Mouse (Mus musculus) heart, embryonic 13.5 days (tissue): ENCODE results near the gene Dgki. TPM values are rescaled to one million over a fixed set of nuclear protein-coding genes. Genes with fewer than 3 reads are reported as not detected.
A peak's percentile ranks its signal among the peaks of the same experiment; 100 is the strongest.

Experiments
- ATAC-seq: fragments of 200-750 bp; cut with Nextera tagmentation; 2 replicates; pipeline ENCODE4 v1.8.0; 2017; ENCODE audit warnings: moderate TSS enrichment; ENCODE audit not compliant: insufficient number of reproducible peaks, low FRiP score, low TSS enrichment; ENCODE audit errors: extremely low read depth
- H3K27ac ChIP-seq: fragments of 300-500 bp; sonication (generic); replicated peaks from 2 replicates; pipeline ENCODE4 v1.5.1; 2015; ENCODE audit warnings: moderate library complexity, mild to moderate bottlenecking, inconsistent platforms
- H3K27me3 ChIP-seq: fragments of 300-500 bp; sonication (generic); replicated peaks from 2 replicates; pipeline ENCODE4 v1.6.1; 2015; ENCODE audit warnings: mild to moderate bottlenecking, inconsistent platforms
- H3K36me3 ChIP-seq: fragments of 300-500 bp; sonication (generic); 2 replicates; pipeline ENCODE4 v1.6.1; 2015; ENCODE audit warnings: mild to moderate bottlenecking, inconsistent platforms
- H3K4me1 ChIP-seq: fragments of 300-500 bp; sonication (generic); 2 replicates; pipeline ENCODE4 v1.6.1; 2015; ENCODE audit warnings: inconsistent platforms
- H3K4me2 ChIP-seq: fragments of 300-500 bp; sonication (generic); 2 replicates; pipeline ENCODE4 v1.6.1; 2015; ENCODE audit warnings: inconsistent platforms, mild to moderate bottlenecking, moderate library complexity
- H3K4me3 ChIP-seq: fragments of 300-500 bp; sonication (generic); 2 replicates; pipeline ENCODE4 v1.5.1; 2015; ENCODE audit warnings: moderate library complexity, mild to moderate bottlenecking, inconsistent platforms
- H3K9ac ChIP-seq: fragments of 300-500 bp; sonication (generic); 2 replicates; pipeline ENCODE4 v1.6.1; 2015; ENCODE audit warnings: inconsistent platforms, mild to moderate bottlenecking, moderate library complexity
- H3K9me3 ChIP-seq: fragments of 300-500 bp; sonication (generic); 2 replicates; pipeline ENCODE4 v1.6.1; 2016; ENCODE audit warnings: inconsistent platforms
- WGBS: fragments of 180-500 bp; shearing (Covaris S2); methylation state at CpG from one replicate; pipeline ENCODE4 v1.1.7; 2015; ENCODE audit warnings: mixed read lengths; 5-methylcytosine and 5-hydroxymethylcytosine counted together
- polyA plus RNA-seq: library from polyadenylated mRNA; unstranded; fragments of >200 nt; fragmentation: Nextera tagmentation; extraction: Ambion mirVana; gene quantifications from 2 replicates; pipeline ENCODE4 v1.2.1, GENCODE M21; 2015

The Dgki gene
- polyA plus RNA-seq, 1 experiment from 2014 or later: 0.63 TPM

DNA sequence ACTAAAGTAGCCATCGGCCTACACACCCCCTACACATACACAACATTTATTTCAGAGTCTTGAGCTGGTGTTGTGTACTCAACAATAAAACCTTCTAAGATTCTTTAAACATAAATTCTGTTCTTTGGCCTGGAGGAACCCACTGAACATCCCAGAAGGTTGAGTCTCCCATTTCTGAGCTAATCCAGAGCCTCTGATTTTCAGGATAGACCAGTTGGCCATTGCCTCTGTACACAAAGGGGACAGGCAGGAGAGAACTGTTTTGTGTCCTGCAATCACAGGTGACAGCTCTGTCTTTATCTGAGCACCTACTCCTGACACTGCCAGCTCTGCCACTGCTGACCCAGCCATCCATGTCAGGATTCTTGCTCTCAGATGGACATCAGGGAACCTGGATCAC is 8.8 kb downstream of the Dgki start:
- 91% methylated on average over 1 of the region's 1 CpGs for WGBS
- H3K27me3 ChIP-seq: peaks cover 3% of the 10 kb centered on the region; the same call in 1 of the 2 replicates
- no peaks in the 10 kb centered on the region for H3K9me3 ChIP-seq
- H3K4me3 ChIP-seq: no peak overlapping the region
- H3K36me3 ChIP-seq: no peaks in the 10 kb centered on the region
- no peak overlapping the region for H3K4me2 ChIP-seq
- peaks cover 13% of the 10 kb centered on the region for H3K4me1 ChIP-seq
- no peak for ATAC-seq
- no peak overlapping the region for H3K9ac ChIP-seq
- H3K27ac ChIP-seq: no peak overlapping the region

GRCm38 (mm10) chr6:37290691-37291090 is 9.3 kb downstream of the Dgki start:
- Histone ChIP-seq H3K27me3 (no peaks in the 10 kb centered on the region), H3K9ac (no peak overlapping the region), H3K4me1 (peaks cover 13% of the 10 kb centered on the region), H3K4me3 (no peak overlapping the region), H3K4me2 (no peak overlapping the region), H3K36me3 (no peaks in the 10 kb centered on the region), H3K9me3 (no peaks in the 10 kb centered on the region), H3K27ac (no peak overlapping the region)
- WGBS: 91% methylated on average over 3 of the region's 3 CpGs
- ATAC-seq: no peak

DNA sequence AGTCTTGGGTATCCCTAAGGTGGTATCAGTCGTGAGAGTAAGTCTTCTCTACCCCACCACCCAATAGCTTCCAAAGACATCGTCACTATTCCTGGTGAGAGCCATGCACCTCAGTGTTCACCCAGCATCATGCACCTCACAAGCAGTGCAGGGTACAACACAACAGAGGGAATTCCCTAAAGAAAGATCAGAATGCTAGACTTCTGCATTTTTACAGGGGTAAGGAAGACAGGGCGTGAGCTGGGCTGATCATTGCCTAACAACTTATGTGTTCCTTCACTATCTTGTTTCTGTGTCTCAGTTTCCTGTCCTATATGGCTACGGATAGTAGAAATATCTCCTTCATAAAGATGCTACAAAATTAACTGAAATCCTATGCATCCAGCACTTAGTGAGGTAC is 13.8 kb downstream of the Dgki start:
- H3K36me3 ChIP-seq: no peaks in the 10 kb centered on the region
- no peaks in the 10 kb centered on the region for H3K27me3 ChIP-seq
- no peaks in the 10 kb centered on the region for H3K9me3 ChIP-seq
- no peak overlapping the region for H3K4me2 ChIP-seq
- no peak for ATAC-seq
- peaks cover 38% of the 10 kb centered on the region for H3K4me1 ChIP-seq
- WGBS: 80% methylated on average over 4 of the region's 4 CpGs
- H3K27ac ChIP-seq: no peak overlapping the region
- no peak overlapping the region for H3K4me3 ChIP-seq
- H3K9ac ChIP-seq: no peak overlapping the region

DNA sequence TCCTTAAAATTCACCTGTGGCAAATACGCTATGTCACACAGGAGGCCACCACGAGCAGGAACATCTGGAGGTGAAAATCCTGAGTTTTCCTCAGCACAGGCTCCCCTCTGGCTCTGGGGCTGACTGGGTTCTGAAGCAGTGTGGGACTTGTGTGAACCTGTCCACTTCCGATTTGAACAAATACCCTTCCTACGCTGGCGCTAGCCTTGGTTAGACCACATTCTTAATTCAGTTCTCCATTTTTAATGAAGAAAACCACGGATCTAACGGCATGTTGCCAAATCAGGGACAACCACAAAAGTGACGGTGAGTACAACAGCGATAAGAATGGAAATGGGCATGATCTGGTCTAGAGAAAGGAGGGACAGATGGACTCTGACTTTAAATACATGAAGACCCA is 15.1 kb downstream of the Dgki start:
- no peaks in the 10 kb centered on the region for H3K9me3 ChIP-seq
- no peak for ATAC-seq

DNA sequence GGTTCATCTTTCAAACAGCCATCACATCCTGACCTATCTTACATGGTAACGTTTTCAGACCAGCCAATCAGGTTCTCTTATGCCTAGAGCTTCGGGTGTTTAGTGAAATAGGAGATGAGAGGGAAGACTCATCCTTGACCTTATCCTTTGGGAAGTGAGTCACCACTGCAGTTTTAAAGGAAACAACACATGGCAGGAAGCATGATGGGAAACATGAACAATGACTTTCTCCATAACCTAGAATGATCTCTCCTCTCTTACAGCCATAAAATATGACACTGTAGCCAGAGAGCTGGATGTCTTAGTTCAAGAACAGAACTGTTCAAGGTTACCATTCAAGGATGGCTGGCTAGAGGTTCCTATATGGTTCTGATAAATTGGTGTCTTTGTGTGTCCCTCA is 16.6 kb downstream of the Dgki start:
- Histone ChIP-seq H3K4me3 (no peak overlapping the region), H3K4me2 (no peak overlapping the region), H3K9me3 (no peaks in the 10 kb centered on the region), H3K27ac (peak overlapping the region; percentile 28; the same call in 1 of the 2 replicates), H3K36me3 (no peaks in the 10 kb centered on the region), H3K9ac (no peak overlapping the region), H3K27me3 (no peaks in the 10 kb centered on the region), H3K4me1 (peaks cover 36% of the 10 kb centered on the region)
- no peak for ATAC-seq
- WGBS: 32% methylated on average over 2 of the region's 2 CpGs

More for the DNA sequence above, 15.1 kb downstream of the Dgki start:
- no peak overlapping the region for H3K27ac ChIP-seq
- H3K4me2 ChIP-seq: no peak overlapping the region
- no peaks in the 10 kb centered on the region for H3K27me3 ChIP-seq
- no peaks in the 10 kb centered on the region for H3K36me3 ChIP-seq
- 88% methylated on average over 9 of the region's 9 CpGs for WGBS
- peaks cover 38% of the 10 kb centered on the region for H3K4me1 ChIP-seq
- no peak overlapping the region for H3K4me3 ChIP-seq
- no peak overlapping the region for H3K9ac ChIP-seq

GRCm38 (mm10) chr6:37282659-37283058 is 17.3 kb downstream of the Dgki start:
- ATAC-seq: no peak
- Histone ChIP-seq H3K9ac (no peak overlapping the region), H3K36me3 (no peaks in the 10 kb centered on the region), H3K27me3 (no peaks in the 10 kb centered on the region), H3K9me3 (no peaks in the 10 kb centered on the region), H3K27ac (peak overlapping the region; percentile 57), H3K4me1 (peaks cover 36% of the 10 kb centered on the region), H3K4me2 (no peak overlapping the region), H3K4me3 (no peak overlapping the region)
- 0% methylated on average over 1 of the region's 1 CpGs for WGBS

DNA sequence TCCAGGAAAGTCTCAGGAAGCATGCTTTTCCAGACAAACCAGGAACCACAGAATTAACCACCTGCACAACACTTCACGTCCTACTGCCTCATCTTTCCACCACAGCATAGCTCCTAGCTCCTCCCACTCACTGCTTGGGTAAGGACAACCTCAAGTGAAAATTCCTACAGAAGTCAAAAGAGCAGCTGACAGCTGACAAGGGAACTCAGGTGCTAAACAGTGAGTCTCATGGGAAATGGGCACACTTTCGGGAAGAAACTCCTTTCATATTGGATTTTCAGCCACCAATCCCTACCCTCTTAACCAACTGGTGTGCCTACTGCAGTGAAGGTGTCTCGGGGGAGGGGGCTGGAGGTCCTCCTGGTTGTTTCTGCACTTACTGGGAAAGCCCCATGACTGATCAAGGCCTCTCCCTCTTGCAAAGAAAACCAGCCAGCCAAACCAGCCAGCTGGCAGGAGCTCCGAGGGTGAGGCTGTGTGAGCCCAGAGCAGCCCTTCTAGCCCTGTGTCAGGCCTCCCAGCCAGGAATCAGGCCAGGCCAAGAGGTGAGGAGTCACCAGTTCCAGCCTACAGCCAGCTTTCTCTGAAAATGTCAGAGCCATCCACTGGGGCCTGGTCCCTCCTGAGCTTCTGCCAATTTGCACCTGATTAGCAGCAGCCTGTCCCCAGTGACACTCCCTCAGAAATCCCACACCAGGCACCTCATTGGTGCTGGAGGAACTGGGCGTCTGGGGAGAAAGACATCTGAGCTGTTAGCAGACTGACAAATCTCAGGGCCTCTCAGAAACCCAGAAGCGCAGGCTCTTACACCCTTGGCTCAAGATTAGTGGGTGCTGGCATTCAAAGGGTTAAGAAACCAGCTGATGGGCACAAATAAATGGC is 22.9 kb downstream of the Dgki start:
- Histone ChIP-seq H3K4me2 (no peak overlapping the region), H3K27ac (peak overlapping the region; percentile 65), H3K9me3 (no peaks in the 10 kb centered on the region), H3K36me3 (no peaks in the 10 kb centered on the region), H3K4me3 (no peak overlapping the region), H3K9ac (peak overlapping the region; percentile 19; the same call in 1 of the 2 replicates), H3K4me1 (peaks cover 36% of the 10 kb centered on the region), H3K27me3 (no peaks in the 10 kb centered on the region)
- 39% methylated on average over 6 of the region's 6 CpGs for WGBS
- ATAC-seq: no peak

- H3K27me3 ChIP-seq: no peaks in the 10 kb centered on the region
- H3K27ac ChIP-seq: no peak overlapping the region
- no peak overlapping the region for H3K4me3 ChIP-seq
- H3K9ac ChIP-seq: no peak overlapping the region
- H3K9me3 ChIP-seq: no peaks in the 10 kb centered on the region
- WGBS: 39% methylated on average over 5 of the region's 5 CpGs
- no peak for ATAC-seq
- H3K36me3 ChIP-seq: no peaks in the 10 kb centered on the region
- no peak overlapping the region for H3K4me2 ChIP-seq
- peaks cover 27% of the 10 kb centered on the region for H3K4me1 ChIP-seq
Observed at GRCm38 (mm10) chr6:37276181-37276580, 23.8 kb downstream of the Dgki start.

DNA sequence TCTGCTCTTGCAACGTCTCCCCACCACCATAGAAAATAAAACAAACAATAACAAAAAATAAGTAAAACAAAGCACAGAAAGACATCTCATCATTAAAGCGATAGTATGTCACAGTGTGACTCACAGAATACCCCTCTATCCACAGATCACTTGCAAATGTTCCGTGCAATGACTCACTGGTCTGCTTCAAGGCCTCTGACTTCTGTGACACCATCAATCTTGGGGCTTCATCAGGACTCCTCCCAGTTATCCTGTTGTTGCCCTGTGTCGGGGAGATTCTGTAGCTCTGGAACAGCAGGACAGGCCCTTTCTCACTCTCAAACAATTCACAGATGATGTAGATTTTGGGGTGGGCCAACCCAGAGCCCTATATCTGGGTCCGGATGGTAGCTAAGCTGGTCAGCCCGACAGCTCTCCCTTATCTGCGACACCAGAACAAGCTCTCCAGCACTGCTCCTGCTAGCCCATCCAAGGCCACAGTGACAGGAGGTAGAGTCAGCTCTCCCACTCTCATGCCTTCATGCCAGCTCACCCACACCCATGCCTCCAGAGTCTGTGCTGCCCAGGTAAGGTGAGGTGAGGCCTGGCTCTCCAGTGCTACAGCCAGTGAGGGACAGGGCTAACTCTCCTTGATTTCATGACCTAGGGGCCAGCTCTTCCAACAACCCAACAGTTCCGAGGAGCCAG is 28.9 kb downstream of the Dgki start:
- 53% methylated on average over 8 of the region's 8 CpGs for WGBS
- no peak overlapping the region for H3K4me3 ChIP-seq
- no peak for ATAC-seq

DNA sequence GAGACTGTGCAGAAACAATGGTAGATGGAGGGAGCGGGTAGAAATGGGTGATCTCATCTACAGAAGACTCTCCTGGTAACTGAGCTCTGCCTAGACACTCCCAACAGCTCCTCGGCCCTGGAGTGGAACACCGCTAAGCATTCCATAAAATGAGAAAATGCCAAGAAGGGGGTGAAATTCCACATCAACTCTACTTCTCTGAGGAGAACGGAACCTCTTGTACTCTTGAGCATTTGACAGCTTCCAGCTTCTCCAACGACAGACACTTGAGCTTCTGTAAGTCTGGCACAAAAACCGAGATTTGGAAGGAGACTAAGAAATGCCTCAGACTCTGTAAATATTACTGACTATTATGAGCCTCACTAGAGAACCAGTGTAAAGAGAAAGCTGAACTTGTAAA is 31.4 kb downstream of the Dgki start:
- Histone ChIP-seq H3K4me2 (no peak overlapping the region), H3K27me3 (no peaks in the 10 kb centered on the region), H3K27ac (no peak overlapping the region), H3K9me3 (no peaks in the 10 kb centered on the region; the same call in 1 of the 2 replicates), H3K36me3 (no peaks in the 10 kb centered on the region), H3K4me1 (no peaks in the 10 kb centered on the region), H3K9ac (no peak overlapping the region), H3K4me3 (no peak overlapping the region)
- WGBS: 49% methylated on average over 6 of the region's 6 CpGs
- no peak for ATAC-seq

More for the DNA sequence above, 28.9 kb downstream of the Dgki start:
- H3K27ac ChIP-seq: no peak overlapping the region
- H3K4me2 ChIP-seq: no peak overlapping the region
- H3K4me1 ChIP-seq: peaks cover 8% of the 10 kb centered on the region; the same call in 1 of the 2 replicates
- no peak overlapping the region for H3K9ac ChIP-seq
- no peaks in the 10 kb centered on the region for H3K27me3 ChIP-seq
- no peaks in the 10 kb centered on the region for H3K36me3 ChIP-seq
- no peaks in the 10 kb centered on the region for H3K9me3 ChIP-seq

DNA sequence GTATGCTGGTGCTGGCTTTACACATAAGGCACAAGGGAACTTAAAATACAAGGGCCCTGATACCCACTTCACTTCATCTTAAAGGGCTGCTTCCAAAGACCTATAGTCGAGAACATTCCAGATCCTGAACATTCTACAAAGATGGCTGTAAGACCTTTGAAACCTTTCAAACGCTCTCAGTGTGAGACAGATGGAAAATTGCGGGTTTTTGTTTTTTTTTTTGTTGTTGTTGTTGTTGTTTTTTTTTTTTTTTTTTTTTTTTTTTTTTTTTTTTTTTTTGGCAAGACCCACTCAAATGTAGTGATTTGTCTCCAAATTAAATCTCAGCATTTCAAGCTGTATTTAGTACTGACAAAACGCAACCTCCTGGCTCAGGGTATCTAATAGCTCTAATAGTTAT is 32.0 kb downstream of the Dgki start:
- no peaks in the 10 kb centered on the region for H3K27me3 ChIP-seq
- WGBS: 83% methylated on average over 4 of the region's 4 CpGs
- no peaks in the 10 kb centered on the region for H3K36me3 ChIP-seq
- no peak for ATAC-seq
- no peak overlapping the region for H3K4me3 ChIP-seq
- no peak overlapping the region for H3K27ac ChIP-seq
- H3K9ac ChIP-seq: no peak overlapping the region
- H3K4me1 ChIP-seq: no peaks in the 10 kb centered on the region
- H3K4me2 ChIP-seq: no peak overlapping the region
- H3K9me3 ChIP-seq: no peaks in the 10 kb centered on the region; the same call in 1 of the 2 replicates
